Mouse (Mus musculus) CH12.LX (cell line): ENCODE results near the gene Maml1. TPM values are rescaled to one million over a fixed set of nuclear protein-coding genes. Genes with fewer than 3 reads are reported as not detected.

Experiments used
- DNase-seq: peaks from one replicate; pipeline ENCODE4 v3.0.0-alpha.2; 2013; ENCODE audit errors: extremely low read depth
- H3K27ac ChIP-seq: 2 replicates; pipeline ENCODE4 v1.5.1; 2012; ENCODE audit warnings: low read depth, mild to moderate bottlenecking, control low read depth, moderate library complexity; ENCODE audit not compliant: insufficient read depth
- H3K27me3 ChIP-seq: replicated peaks from 2 replicates; pipeline ENCODE3; 2012; ENCODE audit warnings: inconsistent platforms
- H3K36me3 ChIP-seq, 2 experiments: replicated peaks in 1 of 2; 2 replicates each; pipeline versions ENCODE3 to v1.6.1; 2012; ENCODE audit warnings: inconsistent platforms in 1 of 2, low read length in 1 of 2, mild to moderate bottlenecking in 1 of 2, mixed read lengths in 1 of 2, moderate library complexity in 1 of 2; ENCODE audit not compliant: control insufficient read depth in 1 of 2, insufficient read depth in 1 of 2
- H3K4me1 ChIP-seq, 2 experiments: 2 replicates each; pipeline ENCODE4 v1.6.1; 2012; ENCODE audit warnings: inconsistent platforms in 1 of 2, moderate library complexity in 1 of 2; ENCODE audit not compliant: insufficient read depth in 2 of 2, control insufficient read depth in 1 of 2
- H3K4me2 ChIP-seq: 2 replicates; pipeline ENCODE4 v1.6.1; 2012; ENCODE audit warnings: low read depth, mild to moderate bottlenecking, control low read depth; ENCODE audit not compliant: poor library complexity, insufficient read depth, severe bottlenecking
- H3K4me3 ChIP-seq, 3 experiments: fragments of 150-350 bp in 1 of 3; sonication (generic) in 1 of 3; replicated peaks in 1 of 3; 2 replicates each; pipeline versions ENCODE3 to v1.5.1; 2011 to 2012; ENCODE audit warnings: low read depth in 2 of 3, low read length in 2 of 3, mild to moderate bottlenecking in 2 of 3, moderate library complexity in 2 of 3, control low read depth in 1 of 3, improper control_type of control experiment in 1 of 3, inconsistent platforms in 1 of 3, mixed read lengths in 1 of 3; ENCODE audit not compliant: poor library complexity in 1 of 3
- H3K79me2 ChIP-seq: replicated peaks from 2 replicates; pipeline ENCODE4 v1.6.1; 2012; ENCODE audit warnings: mild to moderate bottlenecking, moderate library complexity; ENCODE audit not compliant: control insufficient read depth, poor library complexity, insufficient read depth, severe bottlenecking; ENCODE audit errors: extremely low read depth
- H3K9ac ChIP-seq: 2 replicates; pipeline ENCODE4 v1.6.1; 2012; ENCODE audit warnings: low read depth, mild to moderate bottlenecking, control low read depth, moderate library complexity; ENCODE audit not compliant: insufficient read depth
- H3K9me3 ChIP-seq: replicated peaks from 2 replicates; pipeline ENCODE3; 2012; ENCODE audit warnings: low read length, inconsistent platforms, mixed read lengths
- CHD1 ChIP-seq: IDR thresholded peaks from 2 replicates; pipeline ENCODE4 v1.6.1; 2012; ENCODE audit warnings: low read depth, low read length, improper control_type of control experiment, inconsistent platforms
- CHD2 ChIP-seq: IDR thresholded peaks from 2 replicates; pipeline ENCODE4 v1.6.1; 2011; ENCODE audit warnings: low read length, improper control_type of control experiment
- ELF1 ChIP-seq: IDR thresholded peaks from 2 replicates; pipeline ENCODE4 v1.6.1; 2014; ENCODE audit warnings: low read depth, mild to moderate bottlenecking, inconsistent platforms, low read length, improper control_type of control experiment
- ETS1 ChIP-seq: conservative IDR thresholded peaks from 2 replicates; pipeline ENCODE4 v1.6.1; 2012; ENCODE audit warnings: low read depth, mild to moderate bottlenecking, inconsistent platforms, low read length, improper control_type of control experiment, moderate library complexity
- GABPA ChIP-seq: IDR thresholded peaks from 2 replicates; pipeline ENCODE4 v1.6.1; 2012; ENCODE audit warnings: low read depth, low read length, improper control_type of control experiment, inconsistent platforms; ENCODE audit not compliant: insufficient replicate concordance
- IRF4 ChIP-seq: IDR thresholded peaks from 2 replicates; pipeline ENCODE4 v1.6.1; 2014; ENCODE audit warnings: low read depth, mild to moderate bottlenecking, inconsistent platforms, low read length, improper control_type of control experiment
- MEF2A ChIP-seq: IDR thresholded peaks from 2 replicates; pipeline ENCODE4 v1.6.1; 2014; ENCODE audit warnings: low read depth, mild to moderate bottlenecking, inconsistent platforms, low read length, improper control_type of control experiment, borderline replicate concordance
- MYC ChIP-seq: IDR thresholded peaks from 2 replicates; pipeline ENCODE4 v1.6.1; 2011; ENCODE audit warnings: low read depth, mild to moderate bottlenecking, improper control_type of control experiment, low read length
- NELFE ChIP-seq: IDR thresholded peaks from 2 replicates; pipeline ENCODE4 v1.6.1; 2011; ENCODE audit warnings: low read depth, low read length, improper control_type of control experiment
- POLR2A ChIP-seq: IDR thresholded peaks from 2 replicates; pipeline ENCODE4 v1.6.1; 2011; ENCODE audit warnings: low read depth, mild to moderate bottlenecking, improper control_type of control experiment, low read length
- RAD21 ChIP-seq: IDR thresholded peaks from 2 replicates; pipeline ENCODE4 v1.6.1; 2011; ENCODE audit warnings: low read depth, mild to moderate bottlenecking, low read length, improper control_type of control experiment, moderate library complexity
- RCOR1 ChIP-seq: conservative IDR thresholded peaks from 2 replicates; pipeline ENCODE4 v1.6.1; 2012; ENCODE audit warnings: low read depth, mild to moderate bottlenecking, inconsistent platforms, low read length, improper control_type of control experiment
- SIN3A ChIP-seq: IDR thresholded peaks from 2 replicates; pipeline ENCODE4 v1.6.1; 2012; ENCODE audit warnings: low read length, improper control_type of control experiment, inconsistent platforms
- SMC3 ChIP-seq: IDR thresholded peaks from 2 replicates; pipeline ENCODE4 v1.6.1; 2011; ENCODE audit warnings: low read depth, low read length, improper control_type of control experiment
- TCF12 ChIP-seq: IDR thresholded peaks from 2 replicates; pipeline ENCODE4 v1.6.1; 2014; ENCODE audit warnings: low read depth, mild to moderate bottlenecking, inconsistent platforms, low read length, improper control_type of control experiment
- USF2 ChIP-seq: conservative IDR thresholded peaks from 2 replicates; pipeline ENCODE4 v1.6.1; 2011; ENCODE audit warnings: low read depth, low read length, improper control_type of control experiment
- ZKSCAN1 ChIP-seq: IDR thresholded peaks from 2 replicates; pipeline ENCODE4 v1.6.1; 2012; ENCODE audit warnings: low read depth, inconsistent platforms, low read length, improper control_type of control experiment, borderline replicate concordance
- ZMIZ1 ChIP-seq: IDR thresholded peaks from 2 replicates; pipeline ENCODE4 v1.6.1; 2012; ENCODE audit warnings: low read depth, mild to moderate bottlenecking, inconsistent platforms, low read length, improper control_type of control experiment
- ZNF384 ChIP-seq: IDR thresholded peaks from 2 replicates; pipeline ENCODE4 v1.6.1; 2012; ENCODE audit warnings: low read depth, low read length, improper control_type of control experiment, inconsistent platforms
- dilution Hi-C: fragments of 300-500 bp; cut with MboI; formaldehyde crosslinking; loops from 2 replicates; pipeline ENCODE4 v1.14.3; 2020; ENCODE audit warnings: low sequenced_read_pairs; ENCODE audit not compliant: extremely low pct_unique_long_range_greater_than_20kb, extremely low pct_ligation_motif_present
- in situ Hi-C: fragments of 300-500 bp; cut with MboI; formaldehyde crosslinking; loops from 3 replicates; pipeline ENCODE4 v1.14.3; 2019; ENCODE audit warnings: low sequenced_read_pairs, low pct_ligation_motif_present, low pct_unique_long_range_greater_than_20kb, mixed read lengths
- polyA plus RNA-seq: library from polyadenylated mRNA; unstranded; fragments of >175 nt; gene quantifications from 2 replicates; pipeline ENCODE4 v1.2.1, GENCODE M21; 2012; ENCODE audit warnings: low read depth; ENCODE audit not compliant: insufficient read length
- total RNA-seq, 2 experiments: library from RNA; depleted of rRNA; stranded (reverse); fragments of 300-350 nt in 1 of 2; fragments of >200 nt in 1 of 2; gene quantifications; 2 replicates each; pipeline ENCODE4 v1.2.3; 2012 to 2014

Gene Maml1
- total and polyA plus RNA-seq, 3 experiments: 2.2 to 9.7 (median 5.4) TPM

- no peaks in the 10 kb centered on the region for H3K4me1 ChIP-seq
- H3K36me3 ChIP-seq: peaks cover 0 to 5% of the 10 kb centered on the region in 2 experiments
- dilution Hi-C loops: no loop called here
- TF ChIP-seq ELF1 (no peak), TCF12 (no peak), CHD1 (no peak), RAD21 (no peak), USF2 (no peak), ETS1 (no peak), MEF2A (no peak), GABPA (no peak), IRF4 (no peak), SIN3A (no peak), RCOR1 (no peak), SMC3 (no peak)
- H3K4me3 ChIP-seq: no peak overlapping the region
- H3K27ac ChIP-seq: no peak overlapping the region
- no peak overlapping the region for H3K9ac ChIP-seq
- no peaks in the 10 kb centered on the region for H3K27me3 ChIP-seq
- in situ Hi-C loops: no loop called here
- H3K4me2 ChIP-seq: no peak overlapping the region
- DNase-seq: no peak
- H3K9me3 ChIP-seq: no peaks in the 10 kb centered on the region
- no peaks in the 10 kb centered on the region for H3K79me2 ChIP-seq
Observed at GRCm38 (mm10) chr11:50336891-50337290, 44.8 kb upstream of the Maml1 start.

DNA sequence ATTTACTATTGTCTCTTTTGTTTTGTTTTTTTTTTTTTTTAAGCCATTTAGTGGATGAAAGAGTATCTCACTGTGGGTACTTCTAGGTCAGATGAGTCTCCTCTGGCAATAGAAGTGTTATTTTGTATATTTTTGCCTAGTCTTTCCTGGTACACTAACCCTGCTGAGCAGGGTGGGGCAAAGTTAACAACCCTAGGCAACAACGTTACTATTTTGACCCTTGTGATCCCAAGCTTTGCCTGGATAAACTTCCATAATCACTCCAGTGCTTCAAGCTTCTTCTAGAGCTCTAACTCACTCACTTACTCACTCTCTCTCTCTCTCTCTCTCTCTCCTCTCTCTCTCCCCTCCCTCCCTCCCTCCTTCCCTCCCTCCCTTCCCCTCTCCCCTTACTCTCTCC is 44.0 kb upstream of the Maml1 start:
- H3K9me3 ChIP-seq: no peaks in the 10 kb centered on the region
- dilution Hi-C loops (no loop called here), in situ Hi-C loops (no loop called here)
- no peak overlapping the region for H3K9ac ChIP-seq
- no peak overlapping the region for H3K27ac ChIP-seq
- no peak for DNase-seq
- no peak for TF ChIP-seq POLR2A
- no peaks in the 10 kb centered on the region for H3K79me2 ChIP-seq
- H3K36me3 ChIP-seq: peaks cover 0 to 5% of the 10 kb centered on the region in 2 experiments
- H3K4me2 ChIP-seq: no peak overlapping the region
- no peak overlapping the region for H3K4me3 ChIP-seq
- H3K4me1 ChIP-seq: no peaks in the 10 kb centered on the region
- H3K27me3 ChIP-seq: no peaks in the 10 kb centered on the region

GRCm38 (mm10) chr11:50333181-50333580 is 41.1 kb upstream of the Maml1 start:
- in situ Hi-C loops: no loop called here
- TF ChIP-seq TCF12 (no peak), POLR2A (no peak), GABPA (no peak), ZNF384 (no peak), ZMIZ1 (no peak), MYC (no peak), ELF1 (no peak), ZKSCAN1 (no peak), CHD2 (no peak), USF2 (no peak), NELFE (no peak)
- Histone ChIP-seq H3K36me3 (peaks cover 1 to 27% of the 10 kb centered on the region in 2 experiments), H3K27ac (no peak overlapping the region), H3K27me3 (no peaks in the 10 kb centered on the region), H3K9me3 (no peaks in the 10 kb centered on the region), H3K4me2 (no peak overlapping the region), H3K4me3 (no peak overlapping the region), H3K79me2 (no peaks in the 10 kb centered on the region), H3K4me1 (peaks cover 0 to 2% of the 10 kb centered on the region in 2 experiments; a peak in 2 of 4 replicates), H3K9ac (no peak overlapping the region)
- dilution Hi-C loops: no loop called here
- no peak for DNase-seq
